Mouse (Mus musculus): Measurements from ENCODE around the gene Phka2. TPM values are rescaled to one million over a fixed set of nuclear protein-coding genes. Genes with fewer than 3 reads are reported as not detected.

Gene Phka2
- 16.6 and 18.2 TPM in 2 replicates for polyA plus RNA-seq (2015; fragmentation: Nextera tagmentation; extraction: Ambion mirVana)

DNA sequence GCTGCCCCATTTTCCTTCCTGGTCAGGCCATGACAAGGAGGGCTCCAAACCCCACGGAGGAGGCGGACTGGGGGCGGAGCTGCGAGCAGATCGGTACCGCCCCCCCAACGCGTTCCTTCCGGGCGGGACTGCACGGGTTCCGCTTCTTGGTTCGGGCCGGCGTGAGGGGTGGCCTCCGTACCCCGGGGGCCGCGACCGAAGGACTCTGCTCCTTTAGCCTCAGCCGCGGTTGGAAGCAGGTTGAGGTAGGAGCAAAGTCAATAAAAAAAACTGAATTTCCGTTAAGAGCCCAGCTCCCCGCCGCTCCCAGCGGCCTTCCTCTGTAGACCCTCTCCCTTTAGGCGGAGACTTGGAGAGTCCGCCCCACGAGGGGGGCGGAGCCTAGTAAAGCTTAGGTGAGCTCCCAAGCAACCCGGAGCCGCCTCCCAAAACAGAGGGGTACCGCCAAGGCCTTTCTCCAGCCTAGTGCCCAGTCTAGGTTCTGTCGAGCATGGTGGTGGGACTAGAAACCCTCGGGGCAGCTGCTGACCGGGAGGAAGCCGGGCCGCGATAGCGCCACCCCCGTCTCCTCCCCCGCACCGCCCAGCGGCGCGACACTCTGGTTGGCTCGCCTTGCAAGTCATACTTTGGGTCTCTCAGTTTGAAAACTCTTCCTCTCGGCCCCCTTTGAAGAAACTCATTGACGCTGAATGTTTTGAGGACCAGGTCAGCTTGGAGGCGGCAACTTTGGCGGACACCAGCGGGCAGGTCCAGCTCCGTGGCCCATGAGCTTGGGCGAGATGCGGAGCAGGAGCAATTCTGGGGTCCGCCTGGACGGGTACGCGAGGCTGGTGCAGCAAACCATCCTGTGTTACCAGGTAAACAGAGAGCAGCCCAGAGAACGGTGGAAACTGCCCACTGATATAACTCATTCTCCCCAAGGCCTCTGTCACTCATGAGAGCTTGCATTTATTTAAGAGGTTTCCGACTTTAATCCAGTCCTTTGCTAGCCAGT, at the start of gene Phka2:
Gene Phka2 (plus strand): TSS at position 119 of the 994 bp plus-strand sequence.
- H3K4me2 ChIP-seq: peak within 1 kb of the TSS; percentile 48
- peak; percentile 95 for ATAC-seq (ENCODE audit: insufficient number of reproducible peaks, low FRiP score, low TSS enrichment, low read depth)
- H3K27ac ChIP-seq: peak within 1 kb of the TSS; percentile 89
- peak within 1 kb of the TSS; percentile 37 for H3K9ac ChIP-seq
- H3K4me3 ChIP-seq: peak within 1 kb of the TSS; percentile 58
- H3K4me1 ChIP-seq: peaks cover 3% of the 10 kb centered on the region; the same call in 1 of the 2 replicates
- no peaks in the 10 kb centered on the region for H3K36me3 ChIP-seq
- no peaks in the 10 kb centered on the region for H3K9me3 ChIP-seq
- WGBS: 15% methylated on average over 61 of the region's 61 CpGs
- H3K27me3 ChIP-seq: peaks cover 11% of the 10 kb centered on the region; the same call in 1 of the 2 replicates

DNA sequence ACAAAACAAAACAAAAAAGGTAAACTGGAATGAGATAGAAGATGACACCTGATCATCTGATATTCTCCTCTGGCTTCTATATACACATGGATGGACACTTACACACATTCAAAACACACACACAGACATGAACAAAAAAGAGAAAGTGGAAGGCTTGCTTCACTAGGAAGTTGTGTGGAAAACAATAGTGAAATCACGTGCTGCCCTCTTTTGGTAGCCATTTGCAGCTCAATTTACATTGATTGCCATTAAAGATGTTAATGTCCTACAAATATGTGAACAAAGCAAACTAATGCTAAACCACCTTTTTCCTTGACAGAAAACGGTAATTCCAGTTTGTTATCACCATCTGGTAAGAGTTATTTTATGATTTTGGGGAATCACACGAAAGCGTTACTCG, 46.3 kb upstream of the Phka2 start:
- no peak overlapping the region for H3K27ac ChIP-seq
- 64% methylated on average over 5 of the region's 5 CpGs for WGBS
- no peak for ATAC-seq (ENCODE audit: insufficient number of reproducible peaks, low FRiP score, low TSS enrichment, low read depth)
- H3K4me3 ChIP-seq: no peak overlapping the region
- H3K4me1 ChIP-seq: no peaks in the 10 kb centered on the region
- H3K9me3 ChIP-seq: no peaks in the 10 kb centered on the region
- H3K9ac ChIP-seq: no peak overlapping the region
- no peaks in the 10 kb centered on the region for H3K36me3 ChIP-seq
- no peak overlapping the region for H3K4me2 ChIP-seq
- peaks cover 3% of the 10 kb centered on the region; the same call in 1 of the 2 replicates for H3K27me3 ChIP-seq

DNA sequence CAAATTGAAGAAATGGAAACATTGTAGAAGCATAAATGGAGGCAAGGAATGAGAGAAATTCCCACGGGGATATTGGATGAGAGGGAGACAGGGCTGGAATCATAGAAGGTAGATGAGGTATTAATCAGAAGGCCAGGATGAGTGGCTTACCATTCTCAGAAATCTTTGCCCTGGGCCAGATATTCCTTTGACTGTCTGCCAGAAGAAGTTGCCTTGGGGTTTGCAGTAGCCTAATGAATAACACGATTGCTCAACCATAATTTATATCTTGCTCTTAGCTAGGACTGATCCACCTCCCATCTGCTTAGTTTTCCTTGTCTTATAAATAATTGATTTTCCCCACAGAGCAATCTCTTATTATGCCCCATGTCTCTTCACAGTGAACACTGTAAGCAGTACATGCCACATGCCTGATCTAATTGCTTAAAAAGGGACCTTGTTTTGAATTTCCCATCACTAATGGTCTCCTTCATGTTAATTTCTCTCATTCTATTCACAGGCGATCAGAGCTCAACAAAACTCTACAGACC, 30.6 kb upstream of the Phka2 start:
- Histone ChIP-seq H3K27me3 (peaks cover 8% of the 10 kb centered on the region; the same call in 1 of the 2 replicates), H3K4me3 (no peak overlapping the region)
- no peak for ATAC-seq (ENCODE audit: insufficient number of reproducible peaks, low FRiP score, low TSS enrichment, low read depth)

DNA sequence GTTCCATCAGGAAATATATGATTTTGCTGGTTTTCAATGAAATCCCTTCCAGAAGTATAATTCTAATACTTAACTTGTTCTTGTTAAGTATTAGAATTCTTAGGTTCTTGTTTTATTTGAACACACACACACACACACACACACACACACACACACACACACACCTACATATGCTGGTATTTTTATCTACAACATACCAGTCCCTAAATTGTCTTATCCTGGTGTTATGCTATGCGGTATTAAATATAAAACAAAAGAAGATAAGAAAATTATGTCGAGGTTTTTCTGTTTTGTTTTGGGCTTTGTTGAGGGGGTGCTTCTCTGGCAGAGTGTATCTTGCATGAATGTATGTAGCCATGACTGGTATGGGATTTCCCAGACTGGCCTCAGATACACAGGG, 12.2 kb upstream of the Phka2 start:
- Histone ChIP-seq H3K9ac (no peak overlapping the region), H3K4me3 (no peak overlapping the region), H3K36me3 (no peaks in the 10 kb centered on the region), H3K27me3 (0 out of 2 replicates have a peak, but pooled peaks cover 5% of the 10 kb centered on the region), H3K27ac (no peak overlapping the region), H3K9me3 (no peaks in the 10 kb centered on the region), H3K4me2 (no peak overlapping the region), H3K4me1 (no peaks in the 10 kb centered on the region)
- ATAC-seq (ENCODE audit: insufficient number of reproducible peaks, low FRiP score, low TSS enrichment, low read depth): no peak
- WGBS: 79% methylated on average over 2 of the region's 2 CpGs

More for the DNA sequence above, 30.6 kb upstream of the Phka2 start:
- H3K36me3 ChIP-seq: no peaks in the 10 kb centered on the region
- no peaks in the 10 kb centered on the region for H3K9me3 ChIP-seq
- no peaks in the 10 kb centered on the region for H3K4me1 ChIP-seq
- H3K9ac ChIP-seq: no peak overlapping the region
- H3K27ac ChIP-seq: no peak overlapping the region
- no peak overlapping the region for H3K4me2 ChIP-seq
- WGBS: 74% methylated on average over 3 of the region's 3 CpGs

DNA sequence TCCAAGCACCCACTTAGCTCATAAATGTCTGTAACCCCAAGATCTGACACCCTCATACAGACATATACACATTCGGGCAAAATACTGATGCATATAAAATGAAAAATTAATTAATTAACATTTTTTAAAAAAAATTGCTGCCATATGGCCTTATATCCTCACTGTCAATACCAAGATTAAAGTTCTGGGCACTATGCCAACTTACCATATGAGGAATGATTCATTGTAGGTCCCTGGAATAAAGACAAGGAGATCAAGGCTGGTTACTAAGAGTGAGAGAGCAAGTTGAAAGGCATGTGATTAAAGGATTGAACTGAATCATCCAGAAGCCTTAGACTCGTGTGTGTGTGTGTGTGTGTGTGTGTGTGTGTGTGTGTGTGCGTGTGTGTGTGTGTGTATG, 7.6 kb upstream of the Phka2 start:
- no peak overlapping the region for H3K4me2 ChIP-seq
- 0 out of 2 replicates have a peak, but pooled peaks cover 2% of the 10 kb centered on the region for H3K27me3 ChIP-seq

DNA sequence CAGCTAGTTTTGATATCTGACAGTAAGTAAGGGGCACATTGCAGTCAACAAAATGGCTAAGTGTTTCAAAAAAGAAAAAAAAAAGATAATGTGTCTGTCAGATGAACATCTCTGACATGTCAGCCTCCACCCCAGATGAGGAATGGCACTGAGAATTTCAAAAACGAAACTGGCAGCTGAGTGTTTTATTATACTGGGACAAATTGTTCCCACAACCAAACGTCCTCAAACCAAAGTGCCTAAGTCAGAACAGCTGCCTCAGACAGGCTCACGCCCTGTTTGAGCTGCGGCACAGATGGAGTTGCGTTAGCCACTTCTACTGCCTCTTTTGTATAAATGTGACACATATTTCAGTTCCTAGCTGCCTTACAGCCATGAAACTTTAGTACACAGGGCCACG, 7.0 kb upstream of the Phka2 start:
- WGBS: 52% methylated on average over 6 of the region's 6 CpGs
- no peak for ATAC-seq (ENCODE audit: insufficient number of reproducible peaks, low FRiP score, low TSS enrichment, low read depth)
- H3K27me3 ChIP-seq: 0 out of 2 replicates have a peak, but pooled peaks cover 2% of the 10 kb centered on the region
- H3K4me1 ChIP-seq: no peaks in the 10 kb centered on the region
- no peak overlapping the region for H3K4me2 ChIP-seq
- H3K9ac ChIP-seq: no peak overlapping the region
- H3K27ac ChIP-seq: no peak overlapping the region
- no peaks in the 10 kb centered on the region for H3K36me3 ChIP-seq
- no peak overlapping the region for H3K4me3 ChIP-seq
- H3K9me3 ChIP-seq: no peaks in the 10 kb centered on the region

More for the DNA sequence above, 7.6 kb upstream of the Phka2 start:
- Histone ChIP-seq H3K9me3 (no peaks in the 10 kb centered on the region), H3K9ac (no peak overlapping the region), H3K4me3 (no peak overlapping the region), H3K4me1 (no peaks in the 10 kb centered on the region), H3K36me3 (no peaks in the 10 kb centered on the region), H3K27ac (no peak overlapping the region)
- 53% methylated on average over 3 of the region's 3 CpGs for WGBS
- ATAC-seq (ENCODE audit: insufficient number of reproducible peaks, low FRiP score, low TSS enrichment, low read depth): no peak

DNA sequence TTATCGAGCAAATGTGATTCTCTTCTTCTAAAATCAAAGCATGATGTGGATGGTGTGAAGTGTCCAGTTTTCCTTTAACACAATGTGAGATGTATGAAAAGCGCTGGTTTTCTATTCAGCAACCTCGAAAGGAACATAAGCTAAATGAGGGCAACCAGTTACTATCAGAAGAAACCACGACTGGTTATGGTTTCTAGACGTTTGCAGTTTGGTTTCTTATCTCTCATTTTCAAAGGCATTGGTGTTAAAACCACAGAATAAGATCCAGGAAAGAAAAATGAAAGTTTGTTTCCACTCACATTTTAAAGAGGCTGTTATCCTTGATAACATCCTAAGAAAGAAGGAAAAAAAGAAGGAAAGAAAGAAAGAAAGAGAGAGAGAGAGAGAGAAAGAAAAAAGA, 5.5 kb upstream of the Phka2 start:
- H3K27ac ChIP-seq: no peak overlapping the region
- no peak for ATAC-seq (ENCODE audit: insufficient number of reproducible peaks, low FRiP score, low TSS enrichment, low read depth)
- H3K9ac ChIP-seq: no peak overlapping the region
- H3K36me3 ChIP-seq: no peaks in the 10 kb centered on the region
- no peaks in the 10 kb centered on the region for H3K4me1 ChIP-seq
- H3K27me3 ChIP-seq: 0 out of 2 replicates have a peak, but pooled peaks cover 2% of the 10 kb centered on the region
- H3K9me3 ChIP-seq: no peaks in the 10 kb centered on the region
- WGBS: 76% methylated on average over 5 of the region's 5 CpGs
- H3K4me2 ChIP-seq: no peak overlapping the region
- H3K4me3 ChIP-seq: no peak overlapping the region

DNA sequence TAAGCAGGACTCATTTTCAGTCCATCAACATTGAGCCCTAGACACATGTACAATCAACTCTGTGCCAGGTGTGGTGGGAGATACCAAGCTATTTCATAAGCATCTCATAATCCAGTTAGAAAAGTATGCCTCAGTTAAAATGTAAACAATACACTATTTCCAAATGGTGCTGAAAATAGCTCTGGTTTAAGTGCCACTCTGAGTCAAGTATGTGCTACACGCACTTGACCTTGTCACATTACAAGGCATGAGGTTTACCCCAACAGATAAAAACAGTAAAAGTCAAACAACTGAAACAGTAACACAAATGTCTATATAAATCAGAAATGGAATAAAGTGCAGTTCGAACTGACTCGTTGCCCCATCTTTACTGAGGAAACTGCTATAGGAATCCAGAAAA, 871 bp upstream of the Phka2 start:
- whole genome bisulfite sequencing: 93% methylated on average over 3 of the region's 3 CpGs
- ATAC-seq (ENCODE audit: insufficient number of reproducible peaks, low FRiP score, low TSS enrichment, low read depth): no peak

DNA sequence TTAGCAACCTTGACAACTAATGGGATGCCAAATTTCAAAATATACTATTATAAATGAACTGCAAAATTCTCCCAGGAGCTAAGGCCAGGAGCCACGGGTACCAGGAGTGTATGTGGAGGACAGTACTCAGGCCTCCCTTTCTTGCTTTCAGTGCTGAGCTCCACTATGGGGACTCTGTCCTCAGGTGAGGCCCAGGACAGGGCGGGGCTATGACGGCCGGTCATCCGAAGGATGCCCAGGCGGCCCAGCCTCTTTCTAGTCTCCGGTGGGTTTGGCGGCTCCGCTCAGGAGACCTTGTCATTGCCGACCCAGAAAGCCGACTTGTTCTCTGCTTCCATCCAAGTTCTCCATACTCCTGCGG, 299 bp upstream of the Phka2 start:
- 29% methylated on average over 12 of the region's 12 CpGs for WGBS
- peak; percentile 64 for ATAC-seq (ENCODE audit: insufficient number of reproducible peaks, low FRiP score, low TSS enrichment, low read depth)
- H3K4me2 ChIP-seq: peak overlapping the region; percentile 37
- H3K9ac ChIP-seq: no peak overlapping the region
- H3K4me3 ChIP-seq: peak overlapping the region; percentile 58
- H3K27me3 ChIP-seq: peaks cover 11% of the 10 kb centered on the region; the same call in 1 of the 2 replicates
- peak overlapping the region; percentile 89; the same call in 1 of the 2 replicates for H3K27ac ChIP-seq
- H3K4me1 ChIP-seq: peaks cover 3% of the 10 kb centered on the region; the same call in 1 of the 2 replicates
- no peaks in the 10 kb centered on the region for H3K9me3 ChIP-seq
- no peaks in the 10 kb centered on the region for H3K36me3 ChIP-seq

More for the DNA sequence above, 871 bp upstream of the Phka2 start:
- Histone ChIP-seq H3K9me3 (no peaks in the 10 kb centered on the region), H3K4me1 (peaks cover 3% of the 10 kb centered on the region; the same call in 1 of the 2 replicates), H3K4me2 (no peak overlapping the region), H3K9ac (no peak overlapping the region), H3K36me3 (no peaks in the 10 kb centered on the region), H3K27ac (no peak overlapping the region), H3K4me3 (no peak overlapping the region), H3K27me3 (peaks cover 13% of the 10 kb centered on the region; the same call in 1 of the 2 replicates)

DNA sequence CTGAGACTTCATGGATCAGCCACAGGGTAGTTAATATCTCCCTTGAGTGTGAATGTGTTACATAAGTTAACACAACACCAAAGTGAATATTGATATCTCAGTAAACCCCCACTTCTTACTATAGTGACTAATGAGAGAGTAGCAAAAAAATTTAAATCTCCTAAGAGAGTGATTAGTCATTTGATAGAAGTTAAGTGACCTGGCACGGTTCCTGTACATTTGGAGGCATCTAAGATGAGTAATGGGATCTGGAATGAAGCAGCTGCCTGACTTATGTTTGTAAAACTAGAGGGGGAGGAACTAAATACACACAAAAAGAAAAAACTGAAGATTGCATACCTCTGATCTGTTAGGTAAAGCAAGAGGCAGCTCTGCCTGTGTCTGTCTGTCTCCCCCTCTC, 7.1 kb downstream of the Phka2 start:
- Histone ChIP-seq H3K4me2 (no peak overlapping the region), H3K9ac (no peak overlapping the region), H3K36me3 (no peaks in the 10 kb centered on the region), H3K4me3 (no peak overlapping the region), H3K27me3 (no peaks in the 10 kb centered on the region), H3K4me1 (no peaks in the 10 kb centered on the region), H3K9me3 (no peaks in the 10 kb centered on the region), H3K27ac (no peak overlapping the region)
- 48% methylated on average over 1 of the region's 1 CpGs for WGBS
- ATAC-seq (ENCODE audit: insufficient number of reproducible peaks, low FRiP score, low TSS enrichment, low read depth): no peak

DNA sequence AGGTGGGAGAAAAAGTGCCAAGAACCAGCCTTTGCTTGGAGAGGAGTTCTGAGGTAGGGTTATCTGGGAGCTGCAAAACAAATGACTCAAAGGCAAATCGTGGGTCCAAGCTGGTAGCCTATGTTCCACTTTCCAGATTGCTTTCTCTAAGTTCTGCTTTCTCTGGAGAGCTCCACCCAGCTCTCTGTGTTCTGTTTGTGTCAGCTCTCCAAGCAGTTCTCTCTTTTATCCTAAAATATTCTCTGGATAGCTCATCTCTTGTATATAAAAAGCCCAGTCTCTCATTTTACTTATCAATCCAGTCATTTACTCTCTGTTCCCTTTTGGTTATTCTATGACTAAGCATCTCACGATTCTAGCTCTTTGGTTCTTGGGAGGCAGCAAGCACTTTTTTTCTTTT, 8.2 kb downstream of the Phka2 start:
- ATAC-seq (ENCODE audit: insufficient number of reproducible peaks, low FRiP score, low TSS enrichment, low read depth): no peak
- Histone ChIP-seq H3K27me3 (no peaks in the 10 kb centered on the region), H3K4me2 (no peak overlapping the region), H3K27ac (no peak overlapping the region), H3K4me3 (no peak overlapping the region), H3K36me3 (no peaks in the 10 kb centered on the region), H3K4me1 (no peaks in the 10 kb centered on the region), H3K9ac (no peak overlapping the region), H3K9me3 (no peaks in the 10 kb centered on the region)
- 68% methylated on average over 2 of the region's 2 CpGs for WGBS

DNA sequence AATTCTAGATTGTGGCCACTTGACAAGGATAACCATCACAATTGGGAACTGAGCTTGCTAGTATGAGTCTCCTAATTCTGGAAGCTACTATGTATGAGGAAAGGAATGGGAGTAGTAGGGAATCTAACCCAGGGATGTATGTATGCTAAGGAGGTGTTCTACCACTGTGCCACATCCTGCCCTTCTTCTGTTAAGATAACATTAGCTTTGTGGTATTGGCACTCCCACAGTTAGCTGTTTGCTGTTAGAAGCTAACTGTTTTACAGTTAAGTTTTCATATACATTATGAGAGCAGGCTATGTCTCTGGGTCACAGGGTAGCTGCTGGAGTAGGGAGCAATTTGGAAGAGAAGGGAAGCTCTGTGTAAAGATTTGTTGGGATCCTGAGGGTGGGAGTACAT, 14.1 kb downstream of the Phka2 start:
- ATAC-seq (ENCODE audit: insufficient number of reproducible peaks, low FRiP score, low TSS enrichment, low read depth): no peak
- no peak overlapping the region for H3K9ac ChIP-seq
- H3K4me2 ChIP-seq: no peak overlapping the region
- H3K4me1 ChIP-seq: no peaks in the 10 kb centered on the region
- H3K4me3 ChIP-seq: no peak overlapping the region
- no peak overlapping the region for H3K27ac ChIP-seq
- no peaks in the 10 kb centered on the region for H3K9me3 ChIP-seq
- H3K36me3 ChIP-seq: no peaks in the 10 kb centered on the region
- no peaks in the 10 kb centered on the region for H3K27me3 ChIP-seq
